10 mouse cellular contexts compared by ENCODE assay signal in genomic region chr9:106643128-106643527, GRCm38 (mm10). TPM values are rescaled to one million over a fixed set of nuclear protein-coding genes. Genes with fewer than 3 reads are reported as not detected.
DNase-seq lines count a peak whose midpoint lies in the region; ATAC-seq lines count a peak whose summit lies in the region.
"Had no signal": no experiment of that assay in that cellular context is flagged by ENCODE, and none has a peak within 500 bp of the region (broad histone marks: within the 10 kb centered on the region; RNA-seq: fewer than 3 reads in every experiment).

No protein-coding gene starts in this region.

- H3K36me3 ChIP-seq in heart, embryonic 10.5 days: no peaks in the 10 kb centered on the region
- H3K36me3 ChIP-seq in hindbrain, embryonic 16.5 days (ENCODE audit: control insufficient read depth, insufficient read depth, low read length): no peaks in the 10 kb centered on the region
- H3K36me3 ChIP-seq: embryonic facial prominence, embryonic 12.5 days; neural tube, embryonic 12.5 days had no signal

- H3K9me3 ChIP-seq in heart, embryonic 10.5 days: no peaks in the 10 kb centered on the region
- H3K9me3 ChIP-seq in hindbrain, embryonic 16.5 days (ENCODE audit: control insufficient read depth, low read length): no peaks in the 10 kb centered on the region
- H3K9me3 ChIP-seq: embryonic facial prominence, embryonic 12.5 days; neural tube, embryonic 12.5 days had no signal

- no peak overlapping the region for H3K27ac ChIP-seq in heart, embryonic 10.5 days
- no peak overlapping the region for H3K27ac ChIP-seq in hindbrain, embryonic 16.5 days (ENCODE audit: low read depth, low read length)
- H3K27ac ChIP-seq: embryonic facial prominence, embryonic 12.5 days; neural tube, embryonic 12.5 days had no signal

- no peak overlapping the region for H3K9ac ChIP-seq in hindbrain, embryonic 16.5 days (ENCODE audit: low read depth, low read length)
- H3K9ac ChIP-seq: embryonic facial prominence, embryonic 12.5 days; neural tube, embryonic 12.5 days had no signal

- peaks cover 23% of the 10 kb centered on the region for H3K27me3 ChIP-seq in heart, embryonic 10.5 days (ENCODE audit: insufficient read depth, poor library complexity, severe bottlenecking)
- no peaks in the 10 kb centered on the region for H3K27me3 ChIP-seq in hindbrain, embryonic 16.5 days (replicated peaks; ENCODE audit: control insufficient read depth, insufficient read depth, low read length)
- H3K27me3 ChIP-seq: embryonic facial prominence, embryonic 12.5 days; neural tube, embryonic 12.5 days had no signal

- no peak overlapping the region for H3K4me3 ChIP-seq in heart, embryonic 10.5 days
- no peak overlapping the region for H3K4me3 ChIP-seq in hindbrain, embryonic 16.5 days (ENCODE audit: low read length)
- H3K4me3 ChIP-seq: embryonic facial prominence, embryonic 12.5 days; neural tube, embryonic 12.5 days had no signal

- DNase-seq in heart, adult 18-20 months: peak; percentile 43 to 56
- DNase-seq in heart, embryonic 10.5 days (ENCODE audit: low spot score): no peak
- peak; percentile 92 for DNase-seq in adrenal gland, postnatal 10 days
- peak; percentile 79 for DNase-seq in embryo, embryonic 9.5 days (ENCODE audit: extremely low spot score)
- DNase-seq in left cerebral cortex, adult 18-20 months (ENCODE audit: low spot score in 2 of 2): peak; percentile 83 to 86
- DNase-seq in mesoderm, embryonic 11.5 days (ENCODE audit: low read depth, low spot score): peak; percentile 88
- DNase-seq in spleen, postnatal 36 days (ENCODE audit: low spot score in 2 of 2): peak; percentile 36 to 50

- H3K4me1 ChIP-seq in heart, embryonic 10.5 days: no peaks in the 10 kb centered on the region
- no peaks in the 10 kb centered on the region for H3K4me1 ChIP-seq in hindbrain, embryonic 16.5 days (ENCODE audit: control insufficient read depth, insufficient read depth, low read depth, low read length)
- H3K4me1 ChIP-seq: embryonic facial prominence, embryonic 12.5 days; neural tube, embryonic 12.5 days had no signal

- ATAC-seq in hindbrain, embryonic 16.5 days: peak; percentile 24; the same call in 1 of the 2 replicates

- 33% methylated on average over 7 of the region's 7 CpGs for WGBS in heart, embryonic 10.5 days
- WGBS in hindbrain, embryonic 16.5 days: 23% methylated on average over 7 of the region's 7 CpGs

- H3K4me2 ChIP-seq in hindbrain, embryonic 16.5 days (ENCODE audit: low read length): no peak overlapping the region
- H3K4me2 ChIP-seq: embryonic facial prominence, embryonic 12.5 days; neural tube, embryonic 12.5 days had no signal

RNA-seq across cellular contexts. Expression of gene Grm2, which starts 12.8 kb away (rescaled TPM):
- total RNA-seq in heart, adult 18-20 months (2021): not detected
- 0.21 TPM in 1 of 2 replicates, not detected in the other for polyA plus RNA-seq in heart, embryonic 10.5 days (2016; fragmentation: Nextera tagmentation; extraction: Ambion mirVana)
- not detected for total RNA-seq in adrenal gland, postnatal 10 days (2021)
- polyA plus RNA-seq in hindbrain, embryonic 16.5 days (2015; fragmentation: Nextera tagmentation; extraction: Ambion mirVana): 11.3 and 12.3 TPM in 2 replicates
- 10 to 100 TPM; 50.5 to 52.2 TPM for total RNA-seq in left cerebral cortex, adult 18-20 months (2021)

RNA-seq across cellular contexts. Expression of gene Iqcf6, which starts 16.7 kb away (rescaled TPM):
- not detected for total RNA-seq in heart, adult 18-20 months (2021)
- not detected in 2 replicates for polyA plus RNA-seq in heart, embryonic 10.5 days (2016; fragmentation: Nextera tagmentation; extraction: Ambion mirVana)
- total RNA-seq in adrenal gland, postnatal 10 days (2021): not detected
- polyA plus RNA-seq in hindbrain, embryonic 16.5 days (2015; fragmentation: Nextera tagmentation; extraction: Ambion mirVana): not detected in 2 replicates
- not detected for total RNA-seq in left cerebral cortex, adult 18-20 months (2021)
- polyA plus RNA-seq: embryonic facial prominence, embryonic 12.5 days; neural tube, embryonic 12.5 days had no signal

RNA-seq across cellular contexts. Expression of gene Tex264, which starts 42.6 kb away (rescaled TPM):
- 10 to 100 TPM; 42.2 to 45.6 TPM for total RNA-seq in heart, adult 18-20 months (2021)
- 36.7 and 38.7 TPM in 2 replicates for polyA plus RNA-seq in heart, embryonic 10.5 days (2016; fragmentation: Nextera tagmentation; extraction: Ambion mirVana)
- total RNA-seq in adrenal gland, postnatal 10 days (2021): 10 to 100 TPM; 76.4 to 79.0 TPM
- 86.1 and 91.0 TPM in 2 replicates for polyA plus RNA-seq in hindbrain, embryonic 16.5 days (2015; fragmentation: Nextera tagmentation; extraction: Ambion mirVana)
- 100 to 1,000 TPM in 1 of 2 experiments, 10 to 100 TPM in 1; 99.4 to 103 TPM for total RNA-seq in left cerebral cortex, adult 18-20 months (2021)

Comparison
In these comparisons a context has a peak if more than half of its experiments do, and no peak if none do; other contexts are left out.
1. RNA of gene Grm2, which starts 12.8 kb away (total RNA-seq): 50.5 to 52.2 TPM in left cerebral cortex, adult 18-20 months; not detected in adrenal gland, postnatal 10 days and not detected in heart, adult 18-20 months; every median in the first group is over 10 times any median in the second.